Mouse (Mus musculus): Measurements from ENCODE around the gene Khsrp. TPM values are rescaled to one million over a fixed set of nuclear protein-coding genes. Genes with fewer than 3 reads are reported as not detected.

Khsrp gene
- polyA plus RNA-seq (2014; fragmentation: Nextera tagmentation; extraction: Ambion mirVana), result 38.7 and 40.0 TPM in 2 replicates

DNA sequence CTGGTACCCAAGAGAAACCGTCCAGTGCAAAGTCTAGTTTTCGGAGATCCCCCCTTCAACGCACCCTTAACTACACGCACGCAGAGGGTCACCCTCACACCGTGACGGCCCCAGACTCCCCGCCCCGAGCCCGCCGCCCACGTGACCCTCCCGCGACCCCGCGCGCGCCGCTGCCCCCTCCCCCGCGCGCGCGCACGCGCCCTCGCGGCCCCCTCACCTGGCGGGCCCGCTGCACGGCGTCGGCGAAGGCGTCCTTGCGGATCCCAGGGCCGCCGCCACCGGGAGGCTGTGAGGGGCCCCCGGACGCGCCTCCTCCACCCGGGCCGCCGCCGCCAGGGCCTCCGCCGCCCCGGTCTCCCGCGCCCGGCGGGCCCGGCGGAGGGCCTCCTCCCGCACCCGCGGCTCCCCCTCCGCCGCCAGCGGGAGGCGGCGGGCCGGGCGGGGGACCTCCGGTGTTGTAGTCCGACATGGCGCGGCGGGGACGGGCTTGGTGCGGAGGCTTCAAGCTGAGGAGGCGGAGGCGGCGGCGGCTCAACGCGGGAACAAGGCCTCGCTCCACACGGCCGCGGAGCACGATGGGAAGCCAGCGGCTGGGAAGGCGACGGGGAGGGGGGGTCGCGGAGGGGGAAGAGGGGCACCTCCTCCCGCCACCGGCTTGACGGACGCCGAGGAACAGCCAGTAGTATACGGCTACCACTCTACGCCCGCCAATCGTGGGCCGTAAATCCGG is at the start of gene Khsrp:
Gene Khsrp, minus strand, starts transcription at position 592 of the 730 bp plus-strand sequence.
- Histone ChIP-seq H3K9ac (replicated peaks; ENCODE audit: low read length) (peak within 1 kb of the TSS; percentile 99), H3K9me3 (replicated peaks; ENCODE audit: control insufficient read depth, low read length) (no peaks in the 10 kb centered on the region), H3K36me3 (replicated peaks; ENCODE audit: control insufficient read depth, insufficient read depth, low read depth, low read length) (peaks cover 3% of the 10 kb centered on the region), H3K27me3 (ENCODE audit: control insufficient read depth, insufficient read depth, low read length) (no peaks in the 10 kb centered on the region), H3K4me3 (ENCODE audit: low read depth, low read length) (peak within 1 kb of the TSS; percentile 99), H3K27ac (replicated peaks; ENCODE audit: low read depth, low read length) (peak within 1 kb of the TSS; percentile 91), H3K4me1 (ENCODE audit: control insufficient read depth, insufficient read depth, low read length) (no peaks in the 10 kb centered on the region), H3K4me2 (ENCODE audit: low read depth, low read length) (peak within 1 kb of the TSS; percentile 87)
- ATAC-seq (replicated peaks; ENCODE audit: insufficient number of reproducible peaks, low FRiP score, low TSS enrichment, low read depth) (no peak; the same call in 1 of the 2 replicates), DNase-seq (ENCODE audit: low spot score) (peak; percentile 69)
- WGBS, result under 1% methylated on average over 68 of the region's 99 CpGs

DNA sequence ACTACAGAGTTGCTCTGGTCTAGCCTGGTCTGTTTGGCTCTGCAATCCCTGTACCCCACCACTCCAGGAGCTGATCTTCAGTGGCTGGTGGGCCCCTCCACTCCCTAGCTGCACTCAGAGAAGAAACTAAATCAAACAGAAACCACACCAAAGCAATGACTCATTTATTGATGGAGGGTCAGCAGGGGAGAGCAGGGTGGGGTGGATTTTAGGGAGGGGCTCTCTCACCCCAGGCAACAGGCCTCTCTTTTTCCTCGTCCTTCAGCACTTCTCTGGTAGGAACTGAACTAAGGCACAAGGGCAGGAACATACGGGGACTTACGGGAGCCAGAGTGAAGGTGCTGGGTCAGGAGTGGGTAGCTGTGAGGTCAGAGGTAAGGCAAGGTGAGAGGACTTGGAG is 48.6 kb upstream of the Khsrp start:
- Histone ChIP-seq H3K36me3 (replicated peaks; ENCODE audit: control insufficient read depth, insufficient read depth, low read depth, low read length) (no peaks in the 10 kb centered on the region), H3K4me1 (ENCODE audit: control insufficient read depth, insufficient read depth, low read length) (no peaks in the 10 kb centered on the region), H3K4me3 (ENCODE audit: low read depth, low read length) (no peak overlapping the region), H3K27ac (replicated peaks; ENCODE audit: low read depth, low read length) (no peak overlapping the region), H3K27me3 (ENCODE audit: control insufficient read depth, insufficient read depth, low read length) (no peaks in the 10 kb centered on the region), H3K9ac (replicated peaks; ENCODE audit: low read length) (no peak overlapping the region; the same call in 1 of the 2 replicates), H3K9me3 (replicated peaks; ENCODE audit: control insufficient read depth, low read length) (no peaks in the 10 kb centered on the region), H3K4me2 (ENCODE audit: low read depth, low read length) (no peak overlapping the region)
- DNase-seq (ENCODE audit: low spot score) (no peak), ATAC-seq (replicated peaks; ENCODE audit: insufficient number of reproducible peaks, low FRiP score, low TSS enrichment, low read depth) (no peak)
- 70% methylated on average over 3 of the region's 3 CpGs for WGBS

DNA sequence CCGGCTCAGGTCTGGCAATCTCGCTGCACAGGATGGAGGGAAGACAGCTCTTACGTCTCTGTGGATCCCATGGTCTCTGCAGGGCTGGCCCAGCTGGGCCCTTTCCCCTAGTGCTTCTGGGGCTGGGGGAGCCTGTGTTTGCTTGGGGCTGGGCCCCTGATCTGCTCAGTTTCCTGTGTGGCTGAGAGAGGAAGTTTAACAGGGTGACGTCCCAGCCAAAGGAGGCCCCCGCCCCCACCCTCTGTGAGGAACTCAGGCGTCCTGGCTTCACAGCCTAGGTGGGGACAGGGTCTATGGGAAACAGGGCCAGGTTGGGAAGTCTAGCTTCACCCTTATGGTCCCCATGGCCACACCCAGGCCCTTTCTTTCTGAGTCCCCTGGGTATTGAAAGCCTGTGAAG is 47.0 kb upstream of the Khsrp start, which contains the start of gene Dennd1c:
Gene Dennd1c, minus strand, starts transcription at position 179 of the 400 bp plus-strand sequence.
- Histone ChIP-seq H3K4me2 (ENCODE audit: low read depth, low read length) (no peak within 1 kb of the TSS), H3K36me3 (replicated peaks; ENCODE audit: control insufficient read depth, insufficient read depth, low read depth, low read length) (no peaks in the 10 kb centered on the region), H3K9me3 (replicated peaks; ENCODE audit: control insufficient read depth, low read length) (no peaks in the 10 kb centered on the region), H3K4me1 (ENCODE audit: control insufficient read depth, insufficient read depth, low read length) (no peaks in the 10 kb centered on the region), H3K27me3 (ENCODE audit: control insufficient read depth, insufficient read depth, low read length) (no peaks in the 10 kb centered on the region), H3K9ac (replicated peaks; ENCODE audit: low read length) (no peak within 1 kb of the TSS), H3K27ac (replicated peaks; ENCODE audit: low read depth, low read length) (no peak within 1 kb of the TSS), H3K4me3 (ENCODE audit: low read depth, low read length) (no peak within 1 kb of the TSS)
- WGBS, result 42% methylated on average over 6 of the region's 6 CpGs
- DNase-seq (ENCODE audit: low spot score), result no peak
- no peak for ATAC-seq (replicated peaks; ENCODE audit: insufficient number of reproducible peaks, low FRiP score, low TSS enrichment, low read depth)

DNA sequence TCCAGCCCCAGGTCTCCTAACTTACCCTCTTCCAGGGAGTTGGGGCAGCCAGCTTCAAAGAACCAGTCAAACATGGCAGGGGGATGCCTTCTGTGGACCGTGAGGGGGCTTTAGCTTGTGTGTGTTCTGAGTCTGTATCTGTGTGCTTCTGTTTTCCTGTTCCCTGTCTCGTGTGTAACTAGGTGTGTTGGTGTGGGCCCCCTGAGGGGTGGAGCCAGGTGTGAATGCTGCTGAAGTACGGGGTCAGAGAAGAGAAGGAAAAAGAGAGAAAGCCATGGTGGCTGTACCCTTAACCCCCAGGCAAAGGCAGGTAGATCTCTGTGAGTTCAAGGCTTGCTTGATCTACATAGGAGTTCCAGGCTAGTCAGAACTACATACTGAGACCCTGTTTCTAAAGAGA is 45.6 kb upstream of the Khsrp start:
- WGBS, result 51% methylated on average over 3 of the region's 3 CpGs
- no peak overlapping the region for H3K9ac ChIP-seq (replicated peaks; ENCODE audit: low read length)

DNA sequence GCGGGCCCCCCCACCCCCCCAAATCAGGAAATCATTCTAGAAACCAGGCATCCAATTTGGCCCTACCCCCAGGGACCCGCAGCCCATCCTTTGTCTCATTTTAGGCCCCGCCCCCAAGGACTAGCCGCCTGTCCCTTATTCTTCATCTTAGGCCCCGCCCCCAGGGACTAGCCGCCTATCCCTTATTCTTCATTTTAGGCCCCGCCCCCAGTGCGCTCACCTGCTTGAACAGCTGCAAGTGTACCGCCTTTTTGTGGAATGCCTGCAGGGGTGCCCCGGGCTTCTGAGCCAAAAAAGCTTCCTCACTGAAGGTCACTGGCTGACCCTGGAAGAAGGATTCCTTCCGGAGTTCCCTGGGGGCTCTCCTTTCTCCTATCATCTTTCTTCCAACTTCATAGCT is 39.4 kb upstream of the Khsrp start:
- ATAC-seq (replicated peaks; ENCODE audit: insufficient number of reproducible peaks, low FRiP score, low TSS enrichment, low read depth) (0 out of 2 replicates have a peak, but pooled peaks have one; percentile 42), DNase-seq (ENCODE audit: low spot score) (peak; percentile 72)
- Histone ChIP-seq H3K27me3 (ENCODE audit: control insufficient read depth, insufficient read depth, low read length) (no peaks in the 10 kb centered on the region), H3K9me3 (replicated peaks; ENCODE audit: control insufficient read depth, low read length) (no peaks in the 10 kb centered on the region), H3K4me2 (ENCODE audit: low read depth, low read length) (peak overlapping the region; percentile 23; the same call in 1 of the 2 replicates), H3K36me3 (replicated peaks; ENCODE audit: control insufficient read depth, insufficient read depth, low read depth, low read length) (no peaks in the 10 kb centered on the region), H3K27ac (replicated peaks; ENCODE audit: low read depth, low read length) (no peak overlapping the region), H3K4me1 (ENCODE audit: control insufficient read depth, insufficient read depth, low read length) (no peaks in the 10 kb centered on the region), H3K9ac (replicated peaks; ENCODE audit: low read length) (no peak overlapping the region), H3K4me3 (ENCODE audit: low read depth, low read length) (peak overlapping the region; percentile 12; the same call in 1 of the 2 replicates)
- 2% methylated on average over 11 of the region's 11 CpGs for WGBS

More for the DNA sequence above, 45.6 kb upstream of the Khsrp start:
- no peak for DNase-seq (ENCODE audit: low spot score)
- ATAC-seq (replicated peaks; ENCODE audit: insufficient number of reproducible peaks, low FRiP score, low TSS enrichment, low read depth), result no peak
- Histone ChIP-seq H3K9me3 (replicated peaks; ENCODE audit: control insufficient read depth, low read length) (no peaks in the 10 kb centered on the region), H3K27ac (replicated peaks; ENCODE audit: low read depth, low read length) (no peak overlapping the region), H3K36me3 (replicated peaks; ENCODE audit: control insufficient read depth, insufficient read depth, low read depth, low read length) (no peaks in the 10 kb centered on the region), H3K4me3 (ENCODE audit: low read depth, low read length) (no peak overlapping the region), H3K4me2 (ENCODE audit: low read depth, low read length) (no peak overlapping the region), H3K27me3 (ENCODE audit: control insufficient read depth, insufficient read depth, low read length) (no peaks in the 10 kb centered on the region), H3K4me1 (ENCODE audit: control insufficient read depth, insufficient read depth, low read length) (no peaks in the 10 kb centered on the region)

DNA sequence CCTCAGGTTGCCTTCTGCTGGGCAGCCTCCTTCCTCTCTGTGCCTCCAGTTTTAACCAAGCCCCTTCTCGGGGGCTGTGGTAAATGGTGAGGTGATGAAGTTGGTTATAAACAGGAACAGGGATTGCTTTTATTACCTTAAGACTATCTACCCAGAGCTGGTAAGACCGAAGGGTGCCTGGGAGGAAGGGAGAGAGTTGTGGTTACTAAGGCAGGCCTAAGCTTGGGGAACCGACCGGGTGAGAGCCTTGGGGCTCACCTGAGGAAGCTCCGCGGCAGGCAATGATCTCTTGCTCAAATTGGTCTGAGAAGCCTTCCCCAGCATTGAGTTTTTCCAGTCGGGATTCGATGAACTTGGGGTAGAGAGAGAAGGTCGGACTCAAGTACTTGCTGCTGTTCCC is 39.0 kb upstream of the Khsrp start:
- H3K4me1 ChIP-seq (ENCODE audit: control insufficient read depth, insufficient read depth, low read length), result no peaks in the 10 kb centered on the region
- no peaks in the 10 kb centered on the region for H3K36me3 ChIP-seq (replicated peaks; ENCODE audit: control insufficient read depth, insufficient read depth, low read depth, low read length)
- WGBS, result 10% methylated on average over 9 of the region's 9 CpGs
- peak overlapping the region; percentile 23 for H3K4me2 ChIP-seq (ENCODE audit: low read depth, low read length)
- ATAC-seq (replicated peaks; ENCODE audit: insufficient number of reproducible peaks, low FRiP score, low TSS enrichment, low read depth), result no peak
- no peaks in the 10 kb centered on the region for H3K27me3 ChIP-seq (ENCODE audit: control insufficient read depth, insufficient read depth, low read length)
- H3K9ac ChIP-seq (replicated peaks; ENCODE audit: low read length), result no peak overlapping the region
- H3K9me3 ChIP-seq (replicated peaks; ENCODE audit: control insufficient read depth, low read length), result no peaks in the 10 kb centered on the region
- DNase-seq (ENCODE audit: low spot score), result no peak
- peak overlapping the region; percentile 12 for H3K4me3 ChIP-seq (ENCODE audit: low read depth, low read length)
- no peak overlapping the region for H3K27ac ChIP-seq (replicated peaks; ENCODE audit: low read depth, low read length)

DNA sequence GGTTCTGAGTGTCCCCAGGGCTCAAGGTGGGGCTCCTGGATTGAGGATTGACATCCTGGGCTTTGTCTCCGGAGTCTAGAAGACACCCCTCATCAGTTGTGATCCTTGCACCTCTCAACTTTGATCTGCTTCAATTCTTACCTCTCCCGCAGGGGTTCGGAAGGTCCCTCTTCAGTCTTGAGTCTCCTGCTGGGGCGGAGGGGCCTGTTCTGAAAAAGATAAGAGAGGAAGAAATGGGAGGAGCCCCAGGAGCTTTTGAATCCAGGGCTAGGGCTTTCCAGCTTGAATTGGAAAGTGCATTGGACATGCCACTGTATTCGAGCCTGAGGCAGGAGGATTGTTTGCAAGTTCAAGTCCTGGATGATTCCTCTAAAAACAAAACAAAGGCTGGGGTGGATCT is 35.6 kb upstream of the Khsrp start:
- no peak for DNase-seq (ENCODE audit: low spot score)
- H3K9me3 ChIP-seq (replicated peaks; ENCODE audit: control insufficient read depth, low read length), result no peaks in the 10 kb centered on the region
- H3K4me3 ChIP-seq (ENCODE audit: low read depth, low read length), result no peak overlapping the region
- no peak for ATAC-seq (replicated peaks; ENCODE audit: insufficient number of reproducible peaks, low FRiP score, low TSS enrichment, low read depth)
- no peaks in the 10 kb centered on the region for H3K36me3 ChIP-seq (replicated peaks; ENCODE audit: control insufficient read depth, insufficient read depth, low read depth, low read length)
- H3K27me3 ChIP-seq (ENCODE audit: control insufficient read depth, insufficient read depth, low read length), result peaks cover 13% of the 10 kb centered on the region
- no peak overlapping the region for H3K27ac ChIP-seq (replicated peaks; ENCODE audit: low read depth, low read length)
- WGBS, result 59% methylated on average over 5 of the region's 5 CpGs
- no peak overlapping the region for H3K9ac ChIP-seq (replicated peaks; ENCODE audit: low read length)
- peaks cover 2% of the 10 kb centered on the region for H3K4me1 ChIP-seq (ENCODE audit: control insufficient read depth, insufficient read depth, low read length)
- no peak overlapping the region for H3K4me2 ChIP-seq (ENCODE audit: low read depth, low read length)

DNA sequence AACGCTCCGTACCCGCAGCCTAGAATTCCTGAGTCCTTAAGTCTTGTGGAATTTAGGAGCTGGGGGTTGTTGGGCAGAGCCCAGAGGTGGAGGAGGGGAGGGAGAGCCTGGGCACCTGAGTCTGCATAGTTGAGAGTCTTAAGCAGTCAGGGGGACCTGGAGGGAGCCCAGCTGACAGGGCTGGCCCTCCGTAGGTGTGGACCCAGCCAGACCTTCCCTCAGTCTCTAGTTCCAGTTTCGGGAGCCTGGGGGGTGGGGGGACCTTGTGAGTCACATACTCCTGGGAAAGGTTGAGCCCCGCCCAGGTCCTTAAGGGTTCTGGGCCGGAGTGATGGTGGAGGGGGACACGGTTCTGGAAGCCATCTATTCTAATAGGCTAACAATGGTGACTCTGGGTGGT is 31.7 kb upstream of the Khsrp start:
- H3K4me3 ChIP-seq (ENCODE audit: low read depth, low read length), result no peak overlapping the region
- no peak overlapping the region; the same call in 1 of the 2 replicates for H3K4me2 ChIP-seq (ENCODE audit: low read depth, low read length)

More for the DNA sequence above, 31.7 kb upstream of the Khsrp start:
- Histone ChIP-seq H3K27ac (replicated peaks; ENCODE audit: low read depth, low read length) (no peak overlapping the region), H3K9ac (replicated peaks; ENCODE audit: low read length) (no peak overlapping the region), H3K4me1 (ENCODE audit: control insufficient read depth, insufficient read depth, low read length) (peaks cover 3% of the 10 kb centered on the region), H3K36me3 (replicated peaks; ENCODE audit: control insufficient read depth, insufficient read depth, low read depth, low read length) (no peaks in the 10 kb centered on the region), H3K9me3 (replicated peaks; ENCODE audit: control insufficient read depth, low read length) (no peaks in the 10 kb centered on the region), H3K27me3 (ENCODE audit: control insufficient read depth, insufficient read depth, low read length) (peaks cover 24% of the 10 kb centered on the region)
- no peak for DNase-seq (ENCODE audit: low spot score)
- ATAC-seq (replicated peaks; ENCODE audit: insufficient number of reproducible peaks, low FRiP score, low TSS enrichment, low read depth), result no peak
- whole genome bisulfite sequencing, result 6% methylated on average over 8 of the region's 8 CpGs
